Mouse (Mus musculus) kidney, adult 2 months (tissue): ENCODE data around the gene Aldh3b3.

Experiments
- CTCF ChIP-seq: fragments of 200-500 bp; conservative IDR thresholded peaks from 2 replicates; pipeline ENCODE4 v1.5.1; 2011; ENCODE audit warnings: low read depth, mild to moderate bottlenecking, control low read depth, low read length, moderate library complexity, mixed read lengths; ENCODE audit not compliant: insufficient read depth, insufficient read length
- POLR2A ChIP-seq: fragments of 200-500 bp; IDR thresholded peaks from one replicate; pipeline ENCODE4 v1.6.1; 2011; ENCODE audit warnings: low read depth, low read length, control low read depth

- TF ChIP-seq CTCF (no peak), POLR2A (no peak)
Observed at GRCm38 (mm10) chr19:3923586-3923985, 34.9 kb upstream of the Aldh3b3 start.
